18 mouse cellular contexts compared by ENCODE assay signal in genomic region chr7:64321658-64322057, GRCm38 (mm10). TPM values are rescaled to one million over a fixed set of nuclear protein-coding genes. Genes with fewer than 3 reads are reported as not detected.
DNase-seq lines count a peak whose midpoint lies in the region; ATAC-seq and TF ChIP-seq lines count a peak whose summit lies in the region.
"Had no signal": no experiment of that assay in that cellular context is flagged by ENCODE, and none has a peak within 500 bp of the region (broad histone marks: within the 10 kb centered on the region; RNA-seq: fewer than 3 reads in every experiment).

No protein-coding gene starts in this region.

- no peak overlapping the region for H3K9ac ChIP-seq in midbrain, postnatal 0 days (replicated peaks; ENCODE audit: low read length, poor library complexity, severe bottlenecking)
- H3K9ac ChIP-seq in midbrain, embryonic 13.5 days (replicated peaks), result no peak overlapping the region
- H3K9ac ChIP-seq: embryonic facial prominence, embryonic 12.5 days; forebrain, embryonic 12.5 days; heart, embryonic 13.5 days; hindbrain, embryonic 15.5 days had no signal

- H3K27me3 ChIP-seq in heart, embryonic 10.5 days (ENCODE audit: insufficient read depth, poor library complexity, severe bottlenecking), result no peaks in the 10 kb centered on the region
- no peaks in the 10 kb centered on the region for H3K27me3 ChIP-seq in midbrain, postnatal 0 days (ENCODE audit: insufficient read depth, low read length)
- no peaks in the 10 kb centered on the region for H3K27me3 ChIP-seq in midbrain, embryonic 13.5 days
- H3K27me3 ChIP-seq: embryonic facial prominence, embryonic 12.5 days; forebrain, embryonic 12.5 days; heart, embryonic 13.5 days; hindbrain, embryonic 15.5 days had no signal

- H3K4me1 ChIP-seq in heart, embryonic 10.5 days, result no peaks in the 10 kb centered on the region
- H3K4me1 ChIP-seq in midbrain, postnatal 0 days (ENCODE audit: insufficient read depth, low read length), result no peaks in the 10 kb centered on the region
- H3K4me1 ChIP-seq in midbrain, embryonic 13.5 days (replicated peaks), result no peaks in the 10 kb centered on the region
- H3K4me1 ChIP-seq: embryonic facial prominence, embryonic 12.5 days; forebrain, embryonic 12.5 days; heart, embryonic 13.5 days had no signal

- H3K36me3 ChIP-seq in heart, embryonic 10.5 days, result peaks cover 34% of the 10 kb centered on the region
- peaks cover 34% of the 10 kb centered on the region; the same call in 1 of the 2 replicates for H3K36me3 ChIP-seq in midbrain, postnatal 0 days (ENCODE audit: insufficient read depth, low read length)
- peaks cover 60% of the 10 kb centered on the region for H3K36me3 ChIP-seq in midbrain, embryonic 13.5 days

- no peaks in the 10 kb centered on the region for H3K9me3 ChIP-seq in heart, embryonic 10.5 days
- no peaks in the 10 kb centered on the region for H3K9me3 ChIP-seq in midbrain, postnatal 0 days (ENCODE audit: low read length)
- H3K9me3 ChIP-seq in midbrain, embryonic 13.5 days, result no peaks in the 10 kb centered on the region
- H3K9me3 ChIP-seq: embryonic facial prominence, embryonic 12.5 days; forebrain, embryonic 12.5 days; heart, embryonic 13.5 days; hindbrain, embryonic 15.5 days had no signal

- no peak overlapping the region for H3K27ac ChIP-seq in heart, embryonic 10.5 days
- H3K27ac ChIP-seq in midbrain, postnatal 0 days (ENCODE audit: low read depth, low read length), result no peak overlapping the region
- H3K27ac ChIP-seq in midbrain, embryonic 13.5 days, result no peak overlapping the region
- H3K27ac ChIP-seq: embryonic facial prominence, embryonic 12.5 days; forebrain, embryonic 12.5 days; heart, embryonic 13.5 days; hindbrain, embryonic 15.5 days had no signal

- WGBS in heart, embryonic 10.5 days, result 85% methylated on average over 4 of the region's 4 CpGs
- 63% methylated on average over 4 of the region's 4 CpGs for WGBS in midbrain, postnatal 0 days
- 69% methylated on average over 4 of the region's 4 CpGs for WGBS in midbrain, embryonic 13.5 days

- H3K4me3 ChIP-seq in heart, embryonic 10.5 days, result no peak overlapping the region
- no peak overlapping the region for H3K4me3 ChIP-seq in midbrain, postnatal 0 days (ENCODE audit: low read depth, low read length)
- no peak overlapping the region for H3K4me3 ChIP-seq in midbrain, embryonic 13.5 days (replicated peaks)
- H3K4me3 ChIP-seq: embryonic facial prominence, embryonic 12.5 days; forebrain, embryonic 12.5 days; heart, embryonic 13.5 days; hindbrain, embryonic 15.5 days had no signal

- TF ChIP-seq CTCF in midbrain, postnatal 0 days (IDR thresholded peaks at IDR 0.05), result no peak

- ATAC-seq in midbrain, postnatal 0 days (ENCODE audit: low FRiP score), result no peak
- ATAC-seq in midbrain, embryonic 13.5 days, result no peak
- ATAC-seq: forebrain, embryonic 16.5 days; intestine, embryonic 16.5 days had no signal

- peak; percentile 62 for DNase-seq in heart, adult 11 months
- no peak for DNase-seq in heart, embryonic 10.5 days (ENCODE audit: low spot score)
- DNase-seq in midbrain, postnatal 0 days (ENCODE audit: low spot score), result peak; percentile 26
- DNase-seq in R1 (ENCODE audit: low read depth, low spot score), result peak; percentile 29
- no peak for DNase-seq in adrenal gland, postnatal 36 days
- no peak for DNase-seq in right cerebral cortex, adult 2 months (ENCODE audit: low spot score in 2 of 2)
- DNase-seq: adrenal gland, adult 2 months; adrenal gland, postnatal 25 days; cerebellum, postnatal 10 days; gastrocnemius, postnatal 14 days; heart, postnatal 36 days had no signal

- no peak overlapping the region for H3K4me2 ChIP-seq in midbrain, postnatal 0 days (ENCODE audit: low read depth, low read length, poor library complexity, severe bottlenecking)
- no peak overlapping the region for H3K4me2 ChIP-seq in midbrain, embryonic 13.5 days (replicated peaks)
- H3K4me2 ChIP-seq: embryonic facial prominence, embryonic 12.5 days; forebrain, embryonic 12.5 days; heart, embryonic 13.5 days; hindbrain, embryonic 15.5 days had no signal

RNA-seq across cellular contexts. Expression of gene Mtmr10, which starts 34.2 kb away (rescaled TPM):
- 7.0 and 7.2 TPM in 2 replicates for polyA plus RNA-seq in heart, embryonic 10.5 days (2016; fragmentation: Nextera tagmentation; extraction: Ambion mirVana)
- total RNA-seq in midbrain, postnatal 0 days (2014; rRNA removed), result 10.2 and 10.7 TPM in 2 replicates
- polyA plus RNA-seq in midbrain, postnatal 0 days (2015; fragmentation: Nextera tagmentation; extraction: Ambion mirVana), result 6.8 and 7.1 TPM in 2 replicates
- polyA plus RNA-seq in midbrain, embryonic 13.5 days (2015; fragmentation: Nextera tagmentation; extraction: Ambion mirVana), result 9.9 and 10.9 TPM in 2 replicates
- 10 to 100 TPM; 26.6 to 28.4 TPM for total RNA-seq in adrenal gland, postnatal 36 days (2021)

RNA-seq across cellular contexts. Expression of gene Fan1, which starts 52.2 kb away (rescaled TPM):
- polyA plus RNA-seq in heart, embryonic 10.5 days (2016; fragmentation: Nextera tagmentation; extraction: Ambion mirVana), result 5.3 and 6.6 TPM in 2 replicates
- total RNA-seq in midbrain, postnatal 0 days (2014; rRNA removed), result 6.5 and 11.9 TPM in 2 replicates
- polyA plus RNA-seq in midbrain, postnatal 0 days (2015; fragmentation: Nextera tagmentation; extraction: Ambion mirVana), result 3.8 and 4.7 TPM in 2 replicates
- polyA plus RNA-seq in midbrain, embryonic 13.5 days (2015; fragmentation: Nextera tagmentation; extraction: Ambion mirVana), result 9.0 TPM in 2 replicates
- total RNA-seq in adrenal gland, postnatal 36 days (2021), result 1 to 10 TPM; 5.7 to 6.9 TPM

Comparison
In these comparisons a context has a peak if more than half of its experiments do, and no peak if none do; other contexts are left out.
1. DNase-seq: peak in heart, adult 11 months (single experiment), midbrain, postnatal 0 days (single experiment) and R1 (single experiment); none in heart, embryonic 10.5 days (single experiment), adrenal gland, postnatal 36 days (0 of 2) and right cerebral cortex, adult 2 months (0 of 2).